Mouse (Mus musculus) urinary bladder, postnatal 10 days (tissue): ENCODE measurements around the gene Srgap1.

Experiments used
- DNase-seq: peaks from one replicate; pipeline ENCODE4 v3.0.0; 2022; ENCODE audit warnings: low spot score

Srgap1 gene

DNA sequence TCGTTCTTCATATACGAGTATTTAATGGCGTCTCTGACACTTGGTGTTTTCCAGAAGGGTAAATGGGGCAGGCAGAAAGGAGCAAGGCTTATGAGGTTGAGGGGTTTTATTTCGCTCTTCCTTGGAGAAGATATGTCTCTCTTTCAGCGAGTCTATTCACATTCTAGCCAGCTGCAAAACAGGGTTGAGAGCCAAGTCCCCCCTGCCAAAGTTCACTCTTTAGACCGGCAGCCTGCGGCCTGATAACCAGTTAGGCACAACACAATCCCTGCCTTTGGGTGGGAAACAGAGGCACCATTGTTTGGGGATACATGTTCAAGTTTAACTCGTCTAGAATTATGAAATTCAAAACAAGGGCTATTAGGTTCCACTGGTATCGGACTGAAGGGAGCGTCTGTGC lies 83.0 kb downstream of the Srgap1 start:
- no peak for DNase-seq

- DNase-seq: no peak
Measured at GRCm38 (mm10) chr10:121962053-121962452, 85.1 kb downstream of the Srgap1 start.

DNA sequence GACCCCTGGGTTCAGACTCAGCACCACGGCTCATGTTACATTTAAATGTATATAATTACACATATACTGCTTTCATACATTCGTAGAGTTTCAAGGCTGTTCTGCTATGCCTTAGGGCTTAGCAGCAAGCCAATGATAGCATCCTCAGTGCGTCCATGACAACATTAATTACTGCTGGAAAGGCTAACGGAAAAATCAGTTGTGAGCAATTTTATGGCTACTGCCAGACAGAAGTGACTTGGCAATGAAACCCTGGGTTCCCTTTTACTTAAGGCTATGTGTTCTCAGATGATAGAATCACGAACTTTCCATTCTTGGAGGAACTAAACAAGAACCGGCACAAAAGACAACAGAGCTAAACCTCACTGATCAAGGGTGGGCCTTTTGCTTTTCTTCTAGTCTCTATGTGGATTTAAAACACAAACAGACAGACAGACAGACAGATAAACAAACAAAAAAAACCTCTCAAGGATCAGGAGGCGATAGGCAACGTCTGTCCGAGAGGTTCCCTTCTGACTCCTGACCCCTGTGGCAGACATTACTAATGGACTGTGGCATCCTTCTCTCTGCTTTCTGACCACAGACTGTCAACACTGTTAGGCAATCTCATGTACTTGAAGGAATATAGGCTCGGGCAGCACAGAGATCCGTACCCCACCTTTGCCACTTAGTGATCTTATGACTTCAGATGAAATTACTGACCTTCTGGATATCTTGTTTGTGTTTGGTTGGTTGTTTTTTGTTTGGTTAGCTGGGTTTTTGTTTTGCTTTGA lies 85.8 kb downstream of the Srgap1 start:
- no peak for DNase-seq

GRCm38 (mm10) chr10:121958741-121959140 lies 88.4 kb downstream of the Srgap1 start:
- no peak for DNase-seq

DNA sequence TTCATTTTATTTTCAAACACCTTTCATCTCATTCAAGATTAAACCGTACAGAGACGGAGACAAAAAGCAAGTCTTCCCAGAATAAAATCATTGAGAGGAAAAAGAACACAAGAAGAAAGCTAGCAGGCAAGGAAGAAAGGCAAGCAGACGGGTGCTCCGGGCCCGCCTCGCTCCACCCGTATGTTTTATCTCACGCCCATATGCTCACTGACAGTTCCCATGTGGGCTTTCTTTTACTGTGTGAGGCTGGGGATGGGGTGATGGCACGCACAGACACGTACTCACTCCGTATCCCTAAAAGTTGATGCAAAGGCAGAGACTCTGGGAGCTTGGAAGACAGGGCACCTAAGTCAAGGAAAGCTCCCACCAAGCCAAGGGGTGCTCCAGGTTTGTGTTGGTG lies 90.6 kb downstream of the Srgap1 start:
- DNase-seq: no peak

DNA sequence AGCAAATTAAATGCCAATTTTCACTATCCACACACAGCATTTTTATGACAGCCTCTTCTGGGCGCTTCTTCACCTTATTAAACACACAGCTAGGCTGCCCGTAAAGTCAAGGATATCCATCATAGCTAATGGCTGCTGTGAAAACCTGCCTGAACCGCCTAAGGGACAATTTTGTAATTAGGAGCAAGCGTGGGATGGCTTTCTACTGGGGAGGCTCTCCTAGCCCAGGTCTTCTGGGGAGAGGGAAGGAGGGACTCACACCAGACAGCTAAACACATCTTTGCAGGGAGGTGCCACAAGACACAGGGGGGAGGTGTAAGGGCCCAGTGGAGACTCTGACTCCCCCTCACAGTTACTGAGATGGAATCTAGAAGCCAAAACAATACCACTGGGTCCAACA lies 91.4 kb downstream of the Srgap1 start:
- no peak for DNase-seq

GRCm38 (mm10) chr10:121954877-121955276 lies 92.2 kb downstream of the Srgap1 start:
- no peak for DNase-seq

DNA sequence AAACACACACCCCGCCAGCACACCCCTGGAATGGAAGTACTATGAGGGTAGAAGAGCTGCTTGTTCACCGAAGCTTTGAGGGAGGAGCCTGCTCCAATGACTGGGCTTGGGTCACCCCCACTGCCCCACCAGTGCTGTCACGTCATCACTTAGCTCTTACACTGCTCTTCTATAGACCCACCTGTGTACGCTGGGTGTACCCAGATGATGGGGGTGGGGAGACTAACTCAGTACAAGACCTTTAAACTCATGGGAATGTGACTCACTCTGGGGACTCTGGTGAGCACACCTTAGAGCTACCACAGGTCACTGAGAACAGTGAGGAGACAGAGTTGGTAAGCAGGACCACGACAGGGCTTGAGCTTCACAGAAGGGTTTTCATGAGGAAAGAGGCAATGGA lies 94.1 kb downstream of the Srgap1 start:
- DNase-seq: no peak

DNA sequence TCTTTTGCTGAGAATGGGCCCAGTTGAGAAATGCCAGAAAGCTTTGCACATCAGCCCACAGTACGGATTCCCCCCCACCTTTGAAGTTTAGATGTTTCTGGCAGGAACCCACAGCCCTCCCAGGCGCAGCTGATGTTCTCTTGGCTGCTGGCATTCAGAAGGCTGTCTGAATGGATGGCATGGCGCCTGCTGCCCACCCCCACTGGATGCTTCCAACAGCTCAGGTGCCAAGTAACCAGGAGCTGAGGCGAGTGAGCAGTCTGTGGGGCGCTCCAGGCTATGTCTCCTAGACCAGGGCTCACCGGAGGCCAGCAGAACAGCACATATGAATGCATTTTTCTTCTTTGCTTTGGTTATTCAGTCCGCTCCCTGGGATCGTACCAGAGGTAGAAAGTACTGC lies 100.9 kb downstream of the Srgap1 start:
- no peak for DNase-seq

DNA sequence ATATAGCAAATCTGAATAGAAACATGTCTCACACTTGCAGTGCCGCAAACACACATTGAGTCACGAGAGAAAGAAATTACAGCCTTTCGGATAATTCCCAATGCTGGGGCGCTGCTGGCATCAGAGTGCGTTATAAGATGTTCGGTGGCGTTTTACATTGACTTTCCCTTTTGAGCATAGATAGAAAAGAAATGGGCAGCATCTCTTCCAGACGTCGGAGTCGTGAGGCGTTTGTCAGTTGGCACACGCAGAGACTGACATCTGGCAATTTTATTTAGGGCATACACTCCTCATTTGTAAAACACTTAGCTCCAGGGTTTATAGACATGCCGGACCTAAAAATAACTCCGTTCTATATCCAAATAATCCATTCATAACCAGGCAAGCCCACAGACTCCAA lies 115.2 kb downstream of the Srgap1 start:
- no peak for DNase-seq

GRCm38 (mm10) chr10:121926094-121926493 lies 121.0 kb downstream of the Srgap1 start:
- no peak for DNase-seq

DNA sequence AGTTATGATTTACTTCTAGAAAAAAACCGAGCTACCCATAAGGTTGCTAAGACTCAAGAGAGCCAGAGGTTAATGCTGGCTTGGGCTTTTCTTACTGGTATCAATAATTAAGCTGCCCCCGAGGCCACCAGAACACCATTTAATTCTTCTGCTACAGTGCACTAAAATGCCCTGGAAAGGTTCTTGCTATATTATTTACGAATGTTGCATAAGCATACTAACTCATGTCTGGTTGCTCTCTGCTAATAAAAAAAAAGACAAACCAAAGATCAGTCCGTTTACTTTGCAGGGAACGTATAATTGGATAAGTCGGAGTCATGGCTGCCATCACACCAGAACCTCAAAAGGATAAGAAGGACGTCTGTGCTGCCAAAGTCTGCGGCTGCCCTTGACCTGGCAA lies 128.1 kb downstream of the Srgap1 start:
- DNase-seq: no peak

DNA sequence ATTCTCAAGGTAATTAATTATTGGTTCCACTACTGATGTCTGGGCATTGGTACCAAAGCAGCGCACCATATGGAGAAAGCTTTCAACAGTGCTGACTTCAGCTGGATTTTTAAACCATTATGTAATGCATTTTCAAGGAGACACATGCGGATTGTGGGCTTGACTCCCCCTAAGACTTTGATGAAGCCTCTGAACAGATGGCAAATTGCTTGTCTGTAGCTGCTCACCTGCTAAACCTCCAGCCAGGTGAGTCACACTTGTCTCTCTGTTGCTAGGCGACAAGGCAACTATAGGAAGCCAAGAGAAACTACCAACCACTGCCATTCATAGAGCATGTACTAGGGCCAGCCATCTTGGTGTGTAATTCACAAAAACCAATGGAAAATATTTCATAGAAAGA lies 128.5 kb downstream of the Srgap1 start:
- no peak for DNase-seq

GRCm38 (mm10) chr10:121915530-121915929 lies 131.6 kb downstream of the Srgap1 start:
- DNase-seq: no peak

- DNase-seq: no peak
Measured at GRCm38 (mm10) chr10:121904137-121904536, 143.0 kb downstream of the Srgap1 start.

DNA sequence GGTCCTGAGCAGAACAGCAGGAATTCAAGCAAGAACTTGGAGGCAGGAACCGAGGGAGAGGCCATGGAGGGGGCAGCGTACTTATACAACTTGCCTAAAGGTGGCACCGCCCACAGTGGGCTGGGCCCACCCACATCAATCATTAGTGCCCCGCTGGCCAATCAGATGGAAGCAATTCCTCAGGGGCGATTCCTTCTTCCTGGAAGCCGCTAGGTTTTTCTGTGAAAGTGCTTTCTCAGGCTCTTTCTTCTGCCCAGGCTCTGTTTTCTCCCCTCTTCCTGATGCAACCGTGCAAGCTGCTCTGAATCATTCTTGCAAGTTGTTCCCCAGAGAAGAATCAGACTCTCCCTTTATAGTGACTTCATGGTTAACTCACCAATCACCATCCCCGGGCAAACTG lies 144.5 kb downstream of the Srgap1 start:
- DNase-seq: no peak

GRCm38 (mm10) chr10:121900772-121901171 lies 146.3 kb downstream of the Srgap1 start:
- DNase-seq: no peak

DNA sequence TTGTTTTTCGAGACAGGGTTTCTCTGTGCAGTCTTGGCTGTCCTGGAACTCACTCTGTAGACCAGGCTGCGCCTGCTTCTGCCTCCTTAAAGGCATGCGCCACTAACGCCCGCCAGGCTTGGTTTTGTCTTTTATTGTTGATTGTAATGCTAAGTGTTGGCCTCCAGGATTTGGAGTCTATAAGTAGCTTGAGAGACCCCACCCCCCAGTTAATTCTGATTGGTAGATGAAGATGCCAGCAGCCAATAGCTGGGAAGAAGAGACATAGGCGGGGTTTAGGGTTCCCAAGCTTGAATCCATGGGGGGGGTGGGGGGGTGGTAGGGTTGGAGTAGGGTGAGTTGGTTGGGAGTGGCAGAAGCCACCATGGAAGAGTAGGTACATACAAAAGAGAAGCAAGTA lies 147.4 kb downstream of the Srgap1 start:
- DNase-seq: no peak

GRCm38 (mm10) chr10:121897835-121898370 lies 149.2 kb downstream of the Srgap1 start:
- no peak for DNase-seq

- DNase-seq: no peak
Measured at GRCm38 (mm10) chr10:121891390-121892067, 155.6 kb downstream of the Srgap1 start.

- no peak for DNase-seq
Measured at GRCm38 (mm10) chr10:121890061-121890460, 157.1 kb downstream of the Srgap1 start.

DNA sequence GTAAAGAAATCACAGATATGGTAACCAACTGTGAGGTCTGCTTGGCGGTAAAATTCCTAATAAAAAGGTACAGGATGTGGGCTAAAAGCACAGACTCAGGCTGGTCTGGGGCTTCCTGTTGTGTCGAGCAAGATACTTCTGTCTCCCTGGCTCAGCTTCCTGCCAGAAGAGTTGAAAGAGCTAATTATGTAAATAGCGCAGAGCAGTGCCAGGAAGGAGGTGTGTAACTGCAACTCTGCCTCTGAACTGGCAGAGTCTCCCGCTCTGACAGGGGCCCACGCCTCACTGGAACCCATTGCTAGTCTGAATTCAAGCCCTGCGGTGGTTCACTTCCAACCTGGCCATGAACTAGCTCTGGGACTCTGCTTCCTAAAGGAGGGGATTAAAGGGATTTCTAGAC lies 160.3 kb downstream of the Srgap1 start:
- DNase-seq: no peak

DNA sequence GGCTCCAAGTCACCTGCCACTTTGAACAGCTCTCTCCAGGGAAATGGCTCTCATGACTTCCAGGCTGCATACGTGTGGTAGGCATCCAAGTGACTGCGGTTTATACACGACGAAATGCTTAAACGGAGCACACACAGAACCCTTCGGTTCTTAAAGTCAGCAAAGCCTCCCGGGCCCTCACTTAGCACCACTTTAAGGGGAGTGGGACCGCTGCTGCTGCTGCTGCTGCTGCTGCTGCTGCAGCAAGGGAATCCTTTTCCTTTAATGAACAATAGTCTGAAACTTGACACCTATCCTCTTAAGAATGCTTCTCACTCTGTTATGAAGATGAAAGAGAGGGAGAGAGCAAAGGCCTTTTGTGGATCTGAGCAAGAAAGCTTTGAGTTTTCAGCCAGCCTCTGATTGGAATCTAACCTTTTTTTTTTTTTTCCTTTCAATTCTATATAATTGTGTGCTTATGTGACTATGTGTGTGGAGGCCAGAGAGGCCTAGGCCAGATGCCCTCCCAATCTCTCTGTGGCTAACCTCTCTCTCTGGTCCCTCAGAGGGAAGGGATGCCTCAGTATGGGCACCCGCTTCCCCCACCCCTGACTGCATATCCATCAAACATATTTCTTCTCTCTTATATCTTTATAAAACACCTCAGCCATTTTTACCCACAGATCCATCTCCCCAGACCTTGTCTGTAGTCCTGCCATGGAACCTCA lies 161.4 kb downstream of the Srgap1 start:
- DNase-seq: no peak
